Mouse (Mus musculus) embryonic stem cell, embryonic (primary cell): ENCODE measurements around the gene Rps12-ps3.

Experiments used
- CTCF ChIA-PET, 4 experiments: fragments of 300-600 bp in 2 of 4; fragments of 350-600 bp in 2 of 4; sonication (Branson Sonifier 250); formaldehyde crosslinking; loops; one replicate each; lab custom pipeline; 2022; ENCODE audit warnings: inconsistent platforms in 2 of 4; lab: Charles Lee
- POLR2A ChIA-PET, 4 experiments: fragments of 300-600 bp in 2 of 4; fragments of 350-600 bp in 2 of 4; sonication (Branson Sonifier 250); formaldehyde crosslinking; loops; one replicate each; lab custom pipeline; 2022; ENCODE audit warnings: antibody characterized with exemption in 4 of 4, inconsistent platforms in 1 of 4; lab: Charles Lee

The Rps12-ps3 gene

DNA sequence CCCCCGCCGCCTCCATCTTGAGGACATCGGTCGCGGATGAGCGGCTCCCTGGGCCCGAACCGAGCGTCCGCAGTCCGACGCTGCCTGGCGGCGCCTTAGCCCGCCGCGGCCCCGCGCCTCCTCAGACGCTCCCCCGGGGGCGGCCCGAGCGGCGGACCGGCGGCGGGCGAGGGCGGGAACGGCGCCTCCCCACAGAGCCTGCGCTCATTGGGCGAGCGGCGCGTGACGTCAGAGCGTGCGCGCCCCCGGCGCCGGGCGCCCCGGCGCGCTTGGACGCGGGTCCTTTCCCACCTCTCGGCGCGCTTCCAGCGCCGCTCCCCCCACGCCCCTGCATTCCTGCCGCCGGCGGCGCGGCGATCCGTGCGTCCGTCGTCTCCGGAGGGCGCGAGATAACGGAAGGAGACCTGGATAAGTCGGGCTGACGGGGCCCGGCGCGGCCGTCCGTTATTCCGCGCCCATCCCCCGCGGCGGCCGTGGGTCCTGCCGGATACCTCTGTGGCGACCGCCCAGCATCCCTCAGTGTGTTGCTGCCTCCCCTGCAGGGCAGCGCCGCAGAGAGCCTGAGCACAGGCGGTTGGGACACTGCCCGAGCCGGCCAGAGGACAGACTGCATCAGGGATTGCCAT lies 23.7 kb downstream of the Rps12-ps3 start, which contains the start of gene Pdzd8:
Gene Pdzd8, minus strand, starts transcription at position 123 of the 626 bp plus-strand sequence.
- ChIA-PET POLR2A (interaction anchor here in 2 of 4 experiments (1.6 to 1.8 kb wide), 2 partner anchors 10 to 82 kb away, joined by 4 to 7 read pairs; no protein-coding TSS in a partner anchor), CTCF (interaction anchor here in 1 of 4 experiments (1.8 kb wide), 1 partner anchor 106 kb away, joined by 6 read pairs; no protein-coding TSS in a partner anchor)

DNA sequence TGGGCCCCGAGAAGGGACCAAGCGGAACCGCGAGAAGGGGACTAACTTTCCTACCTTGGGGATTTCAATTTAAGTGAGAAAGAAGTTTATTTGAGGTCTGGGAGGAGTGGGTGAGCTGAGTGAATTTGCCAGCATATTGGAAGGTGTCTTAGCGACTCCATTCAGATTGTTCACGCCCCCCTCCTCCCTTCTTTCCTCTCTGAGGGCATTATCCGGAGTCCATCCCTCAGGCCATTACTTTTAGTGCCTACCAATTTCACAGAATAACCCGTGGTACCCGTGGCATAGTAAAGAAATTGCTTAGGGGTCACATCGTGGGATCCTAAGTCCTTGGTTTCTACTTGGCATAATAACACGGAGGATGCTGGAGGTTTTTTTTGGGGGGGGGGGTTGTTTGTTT lies 24.2 kb downstream of the Rps12-ps3 start:
- CTCF ChIA-PET, result no interaction called here
- POLR2A ChIA-PET, result no interaction called here

DNA sequence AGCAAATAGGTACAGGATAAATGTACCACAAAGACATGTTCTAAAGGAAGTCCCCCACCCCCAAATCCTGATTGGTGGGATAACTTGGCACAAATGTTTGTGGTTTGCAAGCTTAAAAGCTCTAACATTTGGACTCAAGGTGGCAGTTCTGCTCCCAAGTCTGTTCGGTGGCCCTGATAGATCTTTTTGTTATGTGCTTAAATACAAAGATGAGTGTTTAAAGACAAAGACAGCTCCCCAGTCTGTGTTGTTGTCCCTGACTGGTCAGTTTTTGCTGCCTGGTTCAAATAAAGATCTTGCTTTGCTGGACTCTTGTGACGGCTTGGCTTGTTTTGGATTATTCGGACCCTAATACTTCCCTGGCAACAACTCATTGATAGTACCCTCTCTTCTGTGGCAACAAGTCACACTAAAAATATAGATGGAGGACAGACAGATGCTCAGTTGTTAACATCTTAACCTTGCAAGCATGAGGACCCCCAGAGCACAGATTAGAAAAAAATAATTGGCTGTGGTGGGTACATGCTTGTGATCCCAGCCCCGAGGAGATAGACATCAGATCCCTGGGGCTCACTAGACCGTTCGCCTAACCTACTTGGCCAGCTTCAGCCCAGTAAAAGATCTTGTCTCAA lies 27.4 kb downstream of the Rps12-ps3 start:
- CTCF ChIA-PET, result interaction anchor here in 1 of 4 experiments (0.7 kb wide), 1 partner anchor 354 kb away, joined by 4 read pairs; no protein-coding TSS in a partner anchor
- POLR2A ChIA-PET, result interaction anchor here in 1 of 4 experiments (0.6 kb wide), 1 partner anchor 31 kb away, joined by 3 read pairs; no protein-coding TSS in a partner anchor

- POLR2A ChIA-PET, result interaction anchor here in 1 of 4 experiments (0.7 to 1.5 kb wide), 3 partner anchors 12 to 51 kb away, joined by 3 to 4 read pairs (median 3); no protein-coding TSS in a partner anchor
- CTCF ChIA-PET, result interaction anchor here in 1 of 4 experiments (0.7 kb wide), 1 partner anchor 620 kb away, joined by 8 read pairs; no protein-coding TSS in a partner anchor
Measured at GRCm38 (mm10) chr19:59350273-59350903, 28.3 kb downstream of the Rps12-ps3 start.

DNA sequence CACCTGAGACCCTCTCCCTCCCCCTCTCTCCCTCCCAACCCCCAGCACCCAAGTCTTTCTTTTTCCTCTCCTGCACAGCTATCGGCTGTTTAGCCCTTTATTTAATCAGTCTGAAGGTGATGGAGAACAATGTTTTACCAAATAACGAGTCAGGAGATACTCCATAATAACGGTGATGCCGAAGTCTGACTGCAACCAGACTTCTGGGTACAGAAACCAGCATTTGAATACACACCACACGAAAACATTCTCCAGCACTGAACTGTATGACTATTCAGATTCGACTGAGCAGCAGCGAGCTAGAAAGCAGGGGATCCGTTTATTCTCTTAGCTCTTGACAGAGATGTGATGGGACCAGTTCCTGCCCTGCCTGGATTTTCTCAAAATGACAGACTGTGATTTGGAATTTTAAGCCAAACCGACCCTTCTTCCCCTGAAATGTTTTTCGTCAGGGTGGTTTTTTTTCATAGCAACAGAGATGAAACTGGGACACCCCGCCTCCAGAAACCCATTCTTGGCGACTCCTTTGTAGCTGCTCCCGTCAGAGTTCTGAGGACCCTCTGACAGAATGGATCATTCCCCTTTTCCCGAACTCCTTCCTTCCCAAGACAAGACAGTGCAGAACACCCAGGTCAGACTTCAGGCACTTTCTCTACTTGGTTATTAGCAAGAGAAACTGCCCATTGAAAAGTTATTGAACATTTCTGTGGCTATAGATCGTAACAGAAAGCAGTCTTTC lies 29.2 kb downstream of the Rps12-ps3 start:
- ChIA-PET POLR2A (interaction anchor here in 1 of 4 experiments (1.1 to 1.5 kb wide), 2 partner anchors 18 to 823 kb away, joined by 3 to 4 read pairs; no protein-coding TSS in a partner anchor), CTCF (interaction anchor here in 1 of 4 experiments (0.7 kb wide), 1 partner anchor 621 kb away, joined by 8 read pairs; no protein-coding TSS in a partner anchor)

GRCm38 (mm10) chr19:59352760-59353159 lies 30.7 kb downstream of the Rps12-ps3 start:
- ChIA-PET CTCF (no interaction called here), POLR2A (no interaction called here)

GRCm38 (mm10) chr19:59354906-59355305 lies 32.8 kb downstream of the Rps12-ps3 start:
- ChIA-PET POLR2A (no interaction called here), CTCF (no interaction called here)

DNA sequence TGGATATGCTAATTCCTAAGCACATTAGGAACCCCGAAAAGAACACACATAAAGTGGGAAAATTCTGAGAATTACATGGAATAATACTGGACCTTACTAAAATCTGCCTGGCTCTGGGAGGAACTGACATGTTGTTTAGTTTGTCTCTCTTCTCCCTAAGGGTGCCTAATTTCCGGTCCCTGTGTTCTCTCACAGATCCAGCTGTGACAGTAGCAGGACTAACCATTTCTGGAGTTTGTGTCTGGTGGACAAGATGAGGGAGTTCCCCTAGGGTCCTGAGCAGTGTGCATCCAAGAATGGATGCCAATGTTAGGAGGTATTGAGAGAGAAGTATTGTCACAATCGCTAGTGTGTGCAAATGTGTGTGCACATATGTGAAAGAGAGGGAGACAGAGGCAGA lies 34.3 kb downstream of the Rps12-ps3 start:
- CTCF ChIA-PET, result no interaction called here
- POLR2A ChIA-PET, result no interaction called here

- POLR2A ChIA-PET, result interaction anchor here in 1 of 4 experiments (0.5 kb wide), 1 partner anchor 1061 kb away, joined by 3 read pairs; no protein-coding TSS in a partner anchor
- CTCF ChIA-PET, result no interaction called here
Measured at GRCm38 (mm10) chr19:59356843-59357595, 34.9 kb downstream of the Rps12-ps3 start.

DNA sequence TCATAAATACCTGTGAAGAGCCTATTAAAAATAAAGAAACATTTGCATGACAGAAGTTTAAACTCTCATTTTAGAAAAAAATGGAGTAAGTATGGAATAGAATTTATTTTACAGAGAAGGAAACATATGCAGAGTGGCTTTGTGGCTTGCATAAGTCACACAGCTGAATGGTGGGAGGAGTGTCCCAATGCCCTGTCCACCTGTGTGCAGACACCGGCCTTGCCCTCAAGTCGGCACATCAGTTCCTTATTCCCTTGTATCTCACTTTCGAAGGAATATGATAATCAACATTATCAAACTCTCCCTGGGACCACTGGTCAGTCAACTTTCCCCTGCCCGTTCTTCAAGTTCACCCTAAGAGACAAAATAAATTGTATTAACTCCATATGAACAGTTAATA lies 35.8 kb downstream of the Rps12-ps3 start:
- POLR2A ChIA-PET, result interaction anchor here in 1 of 4 experiments (0.5 kb wide), 1 partner anchor 1060 kb away, joined by 3 read pairs; no protein-coding TSS in a partner anchor
- CTCF ChIA-PET, result no interaction called here

DNA sequence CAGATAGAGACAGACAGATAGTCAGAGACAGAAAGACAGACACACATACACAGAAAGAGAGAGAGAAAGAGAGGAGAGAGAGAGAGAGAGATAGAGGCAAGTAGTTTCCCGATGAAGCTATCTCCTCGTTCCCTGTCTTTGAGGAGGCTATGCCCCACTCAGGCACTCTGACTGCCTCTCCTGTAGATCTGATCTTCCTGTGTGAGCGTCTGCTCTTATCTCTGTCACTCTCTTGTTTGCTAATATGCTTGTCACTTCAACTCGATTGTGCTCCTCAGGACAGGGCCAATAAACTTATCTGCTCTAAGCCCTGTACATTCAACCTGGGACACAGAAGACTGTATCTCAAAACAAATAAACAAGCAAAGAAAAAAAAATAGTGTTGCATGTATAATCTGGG lies 37.1 kb downstream of the Rps12-ps3 start:
- ChIA-PET POLR2A (no interaction called here), CTCF (no interaction called here)

GRCm38 (mm10) chr19:59360486-59360896 lies 38.4 kb downstream of the Rps12-ps3 start:
- ChIA-PET POLR2A (interaction anchor here in 1 of 4 experiments (0.5 kb wide), 1 partner anchor 1949 kb away, joined by 3 read pairs; no protein-coding TSS in a partner anchor), CTCF (interaction anchor here in 2 of 4 experiments (0.5 to 1.7 kb wide), 3 partner anchors 29 to 121 kb away, joined by 3 to 4 read pairs (median 4); no protein-coding TSS in a partner anchor)

DNA sequence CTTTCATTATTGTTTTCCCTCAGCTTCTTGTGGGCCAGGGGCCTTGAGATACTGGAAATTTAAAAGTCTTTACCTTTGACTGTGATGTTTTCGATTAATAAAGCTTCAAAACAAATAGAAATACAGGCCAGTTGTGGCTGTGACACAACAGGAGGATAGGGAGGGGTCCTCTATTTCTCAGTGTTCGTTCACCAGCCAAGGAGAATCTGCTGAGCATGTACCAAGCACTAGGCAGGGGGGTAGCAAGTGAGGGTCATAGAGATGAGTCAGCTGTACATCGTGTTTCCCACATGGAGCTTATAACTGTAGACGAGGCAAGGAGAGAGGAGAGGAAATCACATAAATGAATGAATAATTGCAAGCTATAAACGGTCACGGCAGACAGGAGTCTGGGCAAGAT lies 40.6 kb downstream of the Rps12-ps3 start:
- POLR2A ChIA-PET, result interaction anchor here in 1 of 4 experiments (0.6 to 1.3 kb wide), 2 partner anchors 12 to 21 kb away, joined by 3 to 4 read pairs; no protein-coding TSS in a partner anchor
- CTCF ChIA-PET, result no interaction called here

GRCm38 (mm10) chr19:59363666-59364065 lies 41.6 kb downstream of the Rps12-ps3 start:
- ChIA-PET POLR2A (interaction anchor here in 1 of 4 experiments (0.6 kb wide), 1 partner anchor 14 kb away, joined by 4 read pairs; no protein-coding TSS in a partner anchor), CTCF (no interaction called here)

DNA sequence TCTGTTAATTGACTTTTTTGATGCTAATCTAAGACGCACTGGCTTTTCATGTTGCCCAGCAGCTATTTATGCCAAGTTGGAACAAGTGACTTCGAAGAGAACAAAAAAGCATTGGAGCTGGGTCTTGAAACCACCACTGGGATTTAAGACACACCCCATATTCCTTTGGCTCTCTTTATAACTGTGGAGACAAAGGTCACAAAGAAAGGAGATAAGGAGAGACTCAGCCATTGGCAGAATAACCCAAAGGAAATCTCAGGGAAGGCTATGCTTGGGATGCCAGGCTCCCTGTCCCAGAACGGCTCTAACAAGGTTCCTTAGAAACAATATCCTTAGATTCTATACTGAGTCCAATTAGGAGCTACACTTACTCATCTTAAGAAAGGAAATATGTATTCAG lies 44.6 kb downstream of the Rps12-ps3 start:
- ChIA-PET CTCF (interaction anchor here in 1 of 4 experiments (0.6 kb wide), 1 partner anchor 1398 kb away, joined by 3 read pairs; no protein-coding TSS in a partner anchor), POLR2A (interaction anchor here in 2 of 4 experiments (0.6 kb wide), 2 partner anchors 858 to 1214 kb away, joined by 6 to 12 read pairs; partner anchors contain the start of gene Cacul1 (in 1 of the 2))

- CTCF ChIA-PET, result interaction anchor here in 3 of 4 experiments (0.5 to 0.9 kb wide), 3 partner anchors 9 to 130 kb away, joined by 3 to 4 read pairs (median 3); no protein-coding TSS in a partner anchor
- POLR2A ChIA-PET, result no interaction called here
Measured at GRCm38 (mm10) chr19:59367892-59368291, 45.8 kb downstream of the Rps12-ps3 start.

DNA sequence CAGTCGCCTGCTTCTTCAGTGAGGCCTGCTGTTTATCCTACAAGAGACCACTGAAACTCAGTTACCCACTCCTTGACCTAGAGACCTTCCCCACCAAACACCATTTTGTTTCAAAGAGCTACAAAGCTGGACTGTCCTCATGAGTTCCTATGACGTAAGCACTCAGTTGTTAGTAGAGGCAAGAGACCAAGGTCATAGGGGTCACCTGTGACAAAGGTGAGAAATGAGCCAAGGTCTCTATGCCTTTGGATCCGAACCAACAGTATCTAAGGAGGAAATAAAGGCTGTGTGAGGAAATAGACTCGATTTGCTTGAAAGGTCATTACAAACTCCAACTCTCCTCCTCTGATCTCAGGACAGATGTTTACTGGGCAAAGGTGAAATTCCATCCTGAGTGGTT lies 48.9 kb downstream of the Rps12-ps3 start:
- CTCF ChIA-PET, result no interaction called here
- POLR2A ChIA-PET, result no interaction called here
